Mouse (Mus musculus): ENCODE results near the gene Snrpd3.
"Not testable (repeated sequence)": the region's sequence is repeated elsewhere in the genome, so short reads cannot be mapped to it uniquely, and the experiment has no call there.

The Snrpd3 gene

DNA sequence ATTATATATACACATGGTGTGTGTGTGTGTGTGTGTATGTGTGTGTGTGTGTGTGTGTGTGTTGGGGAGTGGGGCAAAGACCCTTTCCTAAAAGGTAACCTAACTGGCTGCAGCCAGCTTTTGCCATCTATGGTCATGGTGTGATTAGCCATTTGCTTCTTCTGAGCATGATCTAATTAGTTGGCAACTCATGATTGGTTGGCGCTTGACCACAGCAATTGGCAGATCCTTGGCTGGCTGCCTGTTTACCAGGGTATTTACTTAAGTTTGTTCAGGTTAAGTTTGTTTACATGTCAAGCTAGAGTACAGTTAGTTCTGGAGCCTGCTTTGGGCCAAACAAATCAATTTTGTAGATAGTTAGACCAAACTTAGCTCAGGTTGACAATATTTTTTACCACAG, 15.7 kb upstream of the Snrpd3 start:
- no peak for DNase-seq (ENCODE audit: low spot score in 2 of 2)

- no peak for DNase-seq (ENCODE audit: low spot score in 2 of 2)
Measured at GRCm38 (mm10) chr10:75503692-75504091, 13.7 kb upstream of the Snrpd3 start.

GRCm38 (mm10) chr10:75504234-75505129, 12.9 kb upstream of the Snrpd3 start:
- DNase-seq (ENCODE audit: low spot score in 2 of 2): no peak

- DNase-seq (ENCODE audit: low spot score in 2 of 2): no peak
Measured at GRCm38 (mm10) chr10:75505130-75505495, 12.2 kb upstream of the Snrpd3 start.

- DNase-seq (ENCODE audit: low spot score in 2 of 2): not testable (repeated sequence)
Measured at GRCm38 (mm10) chr10:75505928-75506327, 11.4 kb upstream of the Snrpd3 start.

- no peak for DNase-seq (ENCODE audit: low spot score in 2 of 2)
Measured at GRCm38 (mm10) chr10:75510446-75510845, 6.9 kb upstream of the Snrpd3 start.

GRCm38 (mm10) chr10:75511060-75511459, 6.3 kb upstream of the Snrpd3 start:
- DNase-seq (ENCODE audit: low spot score in 2 of 2): no peak

DNA sequence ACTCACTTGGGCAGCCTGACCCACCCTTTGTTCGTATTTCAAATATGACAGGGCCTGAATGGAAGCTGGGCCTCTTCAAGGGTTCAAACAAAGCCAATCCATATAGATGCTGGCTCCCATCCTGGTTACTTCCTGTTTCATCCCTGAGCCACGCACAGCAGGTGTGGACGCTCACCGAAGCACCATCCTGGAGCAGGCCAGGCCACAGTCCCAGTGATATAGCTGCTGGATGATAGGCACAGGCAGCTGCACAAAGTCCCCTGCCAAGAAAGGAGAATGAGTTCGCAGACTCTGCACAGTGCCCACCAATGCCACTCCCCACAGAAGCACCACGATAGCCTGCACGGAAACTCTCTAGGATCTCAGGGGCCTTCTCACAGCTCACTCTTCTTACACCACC, 5.5 kb upstream of the Snrpd3 start:
- DNase-seq (ENCODE audit: low spot score in 2 of 2): no peak

GRCm38 (mm10) chr10:75512796-75513195, 4.6 kb upstream of the Snrpd3 start:
- no peak for DNase-seq (ENCODE audit: low spot score in 2 of 2)

- no peak for DNase-seq (ENCODE audit: low spot score in 2 of 2)
Measured at GRCm38 (mm10) chr10:75513306-75514067, 3.9 kb upstream of the Snrpd3 start.

- no peak for DNase-seq (ENCODE audit: low spot score in 2 of 2)
Measured at GRCm38 (mm10) chr10:75514361-75514760, 3.0 kb upstream of the Snrpd3 start.

DNA sequence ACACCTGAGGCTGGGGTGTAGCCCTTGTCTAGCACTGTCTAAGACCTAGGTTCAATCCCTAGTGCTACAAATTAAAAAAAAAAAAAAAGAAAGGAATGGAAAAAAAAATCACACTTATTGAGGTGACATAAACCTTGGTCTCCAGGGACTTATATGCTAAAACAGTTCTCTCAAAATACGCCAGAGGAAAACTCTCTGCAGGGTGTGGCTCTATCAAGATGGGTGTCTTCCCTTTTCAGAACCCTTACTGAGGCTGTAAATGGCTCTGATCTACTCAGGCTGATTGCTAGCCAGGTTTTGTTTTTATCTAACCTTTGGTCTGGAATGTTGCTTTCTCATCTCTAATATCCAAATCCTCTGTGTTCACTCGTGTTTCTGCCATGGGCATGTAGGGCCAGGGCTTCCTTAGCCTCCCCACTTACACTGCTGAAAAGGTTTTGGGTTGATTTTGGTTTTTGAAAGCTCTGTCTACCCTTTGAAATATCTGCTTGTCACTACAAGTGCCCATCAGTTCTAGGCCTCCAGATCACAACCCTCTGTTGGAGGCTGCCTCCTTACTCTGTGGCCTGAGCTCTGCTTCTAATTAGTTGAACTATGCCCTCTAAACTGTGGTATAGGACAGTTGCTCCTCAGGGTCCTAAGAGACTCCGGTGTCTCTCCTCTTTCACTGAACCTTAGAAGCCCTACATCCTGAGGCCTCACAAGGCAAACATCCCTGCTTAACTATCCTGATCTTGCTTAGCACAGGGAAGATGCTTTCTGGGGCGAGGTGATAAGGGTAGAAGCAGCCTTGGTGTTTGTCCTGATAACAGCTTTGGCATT, 1.9 kb upstream of the Snrpd3 start:
- DNase-seq (ENCODE audit: low spot score in 2 of 2): no peak

DNA sequence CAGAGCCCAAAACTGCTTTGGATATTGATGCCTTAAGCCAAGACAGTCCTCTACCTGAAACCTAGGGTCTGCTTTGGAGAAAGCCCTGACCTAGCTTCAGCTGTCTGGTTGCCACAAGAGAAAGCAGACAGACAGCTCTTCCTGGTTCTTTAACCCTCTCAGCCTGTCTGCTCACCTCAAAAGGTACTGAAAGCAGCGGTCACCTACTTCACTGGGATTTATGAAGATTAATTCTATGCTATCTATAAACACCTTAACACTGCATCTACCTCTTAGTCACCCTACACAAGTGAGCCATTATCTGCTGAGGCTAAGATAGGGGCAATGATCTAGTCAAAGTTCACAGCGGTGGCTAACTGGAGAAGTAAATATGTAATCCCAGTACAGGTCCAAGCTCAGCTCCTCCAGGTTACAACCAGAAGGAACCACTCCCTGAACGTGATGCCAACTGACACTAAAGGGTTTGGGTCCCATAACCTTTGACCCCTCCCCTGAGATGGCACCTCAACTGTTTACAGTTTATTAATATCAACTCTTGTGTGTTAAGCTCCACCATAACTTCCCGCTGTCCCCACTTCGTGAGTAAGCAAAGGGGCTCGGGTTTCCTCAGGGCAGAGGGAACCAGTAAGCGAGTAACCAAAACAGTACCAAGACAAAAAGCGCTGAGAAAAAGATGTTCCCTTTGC, 1.2 kb upstream of the Snrpd3 start:
- DNase-seq (ENCODE audit: low spot score in 2 of 2): no peak

DNA sequence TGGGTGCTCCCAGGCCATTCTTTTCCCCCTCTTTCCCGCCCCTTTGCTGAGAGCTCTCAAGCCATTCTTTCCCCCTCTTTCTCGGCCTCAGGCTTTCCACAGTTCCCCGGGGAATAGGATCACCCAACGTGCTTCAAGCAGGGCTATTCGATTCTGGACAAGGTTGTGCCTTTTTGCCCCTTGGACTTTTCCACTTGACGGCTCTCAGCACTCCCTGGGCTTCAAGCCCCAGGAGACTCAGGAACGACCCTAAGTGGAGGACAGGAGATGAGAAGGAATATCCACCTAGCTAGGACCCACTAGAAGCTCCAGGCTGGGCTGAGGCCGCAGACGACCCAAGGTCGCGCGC, 653 bp upstream of the Snrpd3 start:
- DNase-seq (ENCODE audit: low spot score in 2 of 2): no peak

GRCm38 (mm10) chr10:75517758-75518143, 400 bp downstream of the Snrpd3 start, which contains the start of gene Gucd1:
Gucd1 (minus strand) TSS chr10:75517972.
- DNase-seq (ENCODE audit: low spot score in 2 of 2): peak; percentile 98 to 99

DNA sequence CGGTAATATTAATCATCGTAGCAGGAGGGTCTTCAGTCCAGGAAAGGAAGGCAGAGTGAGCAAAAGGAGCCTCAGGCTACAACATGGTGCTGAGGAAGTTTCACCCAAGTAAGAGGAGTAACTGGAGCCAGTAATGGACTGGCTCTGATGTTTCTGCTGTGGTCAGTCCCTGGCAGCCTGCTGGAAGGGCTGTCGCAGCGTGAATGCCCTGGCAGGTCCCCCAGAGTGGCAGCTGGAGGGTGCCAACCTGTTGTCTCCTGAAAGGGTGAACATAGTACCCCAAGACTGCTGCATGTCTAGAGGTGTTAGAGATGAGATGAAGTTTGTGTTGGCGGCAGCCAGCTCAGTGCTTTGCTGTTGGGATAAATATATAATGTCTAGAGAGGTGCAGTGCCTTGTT, 3.2 kb downstream of the Snrpd3 start:
- DNase-seq (ENCODE audit: low spot score in 2 of 2): no peak

DNA sequence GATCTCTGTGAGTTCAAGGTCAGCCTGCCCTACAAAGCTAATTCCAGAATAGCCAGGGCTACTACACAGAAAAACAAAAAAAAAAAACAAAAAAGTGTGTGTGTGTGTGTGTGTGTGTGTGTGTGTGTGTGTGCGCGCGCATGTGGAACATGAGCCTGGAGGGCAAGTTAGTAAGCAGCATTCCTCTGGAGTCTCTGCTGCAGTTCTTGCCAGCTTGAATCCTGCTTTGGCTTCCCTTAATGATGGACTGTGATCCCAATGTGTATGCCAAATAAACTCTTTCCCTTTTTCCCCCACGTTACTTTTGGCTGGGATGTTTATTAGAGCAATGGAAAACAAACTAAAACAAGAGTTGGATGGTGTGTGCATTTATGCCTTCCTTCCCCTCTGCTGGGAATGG, 4.3 kb downstream of the Snrpd3 start:
- no peak for DNase-seq (ENCODE audit: low spot score in 2 of 2)

- not testable (repeated sequence) for DNase-seq (ENCODE audit: low spot score in 2 of 2)
Measured at GRCm38 (mm10) chr10:75525450-75525849, 8.1 kb downstream of the Snrpd3 start.

- DNase-seq (ENCODE audit: low spot score in 2 of 2): no peak
Measured at GRCm38 (mm10) chr10:75530322-75530721, 13.0 kb downstream of the Snrpd3 start.

- DNase-seq (ENCODE audit: low spot score in 2 of 2): no peak
Measured at GRCm38 (mm10) chr10:75531532-75532090, 14.3 kb downstream of the Snrpd3 start.

GRCm38 (mm10) chr10:75534216-75534615, 16.9 kb downstream of the Snrpd3 start:
- DNase-seq (ENCODE audit: low spot score in 2 of 2): no peak
